9 mouse cellular contexts compared by ENCODE assay signal in genomic region chr9:45022800-45023199, GRCm38 (mm10). TPM values are rescaled to one million over a fixed set of nuclear protein-coding genes. Genes with fewer than 3 reads are reported as not detected.
A peak's percentile ranks its signal among the peaks of the same experiment; 100 is the strongest.
DNase-seq lines count a peak whose midpoint lies in the region; ATAC-seq and TF ChIP-seq lines count a peak whose summit lies in the region.
"Had no signal": no experiment of that assay in that cellular context is flagged by ENCODE, and none has a peak within 500 bp of the region (broad histone marks: within the 10 kb centered on the region; RNA-seq: fewer than 3 reads in every experiment).

No protein-coding gene starts in this region.

- intact Hi-C loops in heart, postnatal 25 days (cut with DNase I), result loop anchor here (1.0 to 2.0 kb wide), 2 partner anchors 26 to 124 kb away; no protein-coding TSS in a partner anchor

- H3K9me3 ChIP-seq in heart, postnatal 0 days (replicated peaks; ENCODE audit: control insufficient read depth, low read length), result no peaks in the 10 kb centered on the region
- H3K9me3 ChIP-seq: embryonic facial prominence, embryonic 15.5 days had no signal

- no peak overlapping the region for H3K27ac ChIP-seq in heart, postnatal 0 days (ENCODE audit: low read depth)
- H3K27ac ChIP-seq: embryonic facial prominence, embryonic 15.5 days had no signal

- no peak overlapping the region for H3K4me3 ChIP-seq in heart, postnatal 0 days (ENCODE audit: low read depth, low read length)
- H3K4me3 ChIP-seq: embryonic facial prominence, embryonic 15.5 days had no signal

- no peaks in the 10 kb centered on the region for H3K4me1 ChIP-seq in heart, postnatal 0 days (ENCODE audit: control insufficient read depth, insufficient read depth)
- H3K4me1 ChIP-seq: embryonic facial prominence, embryonic 15.5 days had no signal

- no peaks in the 10 kb centered on the region for H3K36me3 ChIP-seq in heart, postnatal 0 days (replicated peaks; ENCODE audit: control insufficient read depth, insufficient read depth, low read length)
- H3K36me3 ChIP-seq: embryonic facial prominence, embryonic 15.5 days had no signal

- DNase-seq in heart, postnatal 0 days (ENCODE audit: low spot score), result peak; percentile 52
- DNase-seq in heart, postnatal 25 days (ENCODE audit: low spot score), result no peak
- peak; percentile 87 for DNase-seq in CD4-positive, CD25-positive, alpha-beta regulatory T cell, adult 2 months (ENCODE audit: low read depth, low spot score)
- DNase-seq in adrenal gland, postnatal 10 days, result peak; percentile 78
- DNase-seq in embryo, embryonic 9.5 days (ENCODE audit: extremely low spot score), result peak; percentile 58
- DNase-seq in layer of hippocampus, adult 18-20 months (ENCODE audit: low spot score in 2 of 2), result peak; percentile 20 to 69
- peak; percentile 82 for DNase-seq in thymus, postnatal 14 days

- H3K27me3 ChIP-seq in heart, postnatal 0 days (ENCODE audit: control insufficient read depth, insufficient read depth, low read length), result peaks cover 14% of the 10 kb centered on the region
- H3K27me3 ChIP-seq: embryonic facial prominence, embryonic 15.5 days had no signal

- no peak for TF ChIP-seq EP300 in heart, postnatal 0 days (IDR thresholded peaks at IDR 0.05; ENCODE audit: low read depth)

- H3K4me2 ChIP-seq in heart, postnatal 0 days (ENCODE audit: low read depth, low read length), result no peak overlapping the region
- H3K4me2 ChIP-seq: embryonic facial prominence, embryonic 15.5 days had no signal

- ATAC-seq in heart, postnatal 0 days (ENCODE audit: insufficient read depth, low read depth), result no peak
- ATAC-seq in megakaryocyte progenitor cell, adult 5-6 weeks (replicated peaks; ENCODE audit: poor library complexity), result peak; percentile 70

- H3K9ac ChIP-seq in heart, postnatal 0 days (replicated peaks; ENCODE audit: low read depth, low read length), result no peak overlapping the region
- H3K9ac ChIP-seq: embryonic facial prominence, embryonic 15.5 days had no signal

- peak; percentile 90 for TF ChIP-seq CTCF in heart, postnatal 0 days (IDR thresholded peaks at IDR 0.05; ENCODE audit: low read depth)

- 10% methylated on average over 3 of the region's 3 CpGs for WGBS in heart, postnatal 0 days

RNA-seq across cellular contexts. Expression of gene Cd3e, which starts 13.4 kb away (rescaled TPM):
- total RNA-seq in heart, postnatal 0 days (2014; rRNA removed; ENCODE audit: low replicate concordance), result 0.27 TPM in 1 of 2 replicates, not detected in the other
- polyA plus RNA-seq in heart, postnatal 0 days (2015; fragmentation: Nextera tagmentation; extraction: Ambion mirVana), result 0.14 TPM in 1 of 2 replicates, not detected in the other
- total RNA-seq in heart, postnatal 25 days (2021), result under 1 TPM; 0.36 to 0.57 TPM
- 1 to 10 TPM; 6.7 to 7.3 TPM for total RNA-seq in adrenal gland, postnatal 10 days (2021)
- not detected for total RNA-seq in layer of hippocampus, adult 18-20 months (2021)
- total RNA-seq in megakaryocyte progenitor cell, adult 5-6 weeks (2015), result not detected in 2 replicates
- total RNA-seq in megakaryocyte progenitor cell, adult 5-6 weeks (2017), result not detected in 2 replicates

RNA-seq across cellular contexts. Expression of gene Mpzl2, which starts 16.8 kb away (rescaled TPM):
- 0.15 and 0.31 TPM in 2 replicates for total RNA-seq in heart, postnatal 0 days (2014; rRNA removed; ENCODE audit: low replicate concordance)
- 0.41 and 0.42 TPM in 2 replicates for polyA plus RNA-seq in heart, postnatal 0 days (2015; fragmentation: Nextera tagmentation; extraction: Ambion mirVana)
- 1 to 10 TPM in 1 of 2 experiments, under 1 TPM in 1; 0.81 to 1.0 TPM for total RNA-seq in heart, postnatal 25 days (2021)
- 10 to 100 TPM; 15.1 to 16.4 TPM for total RNA-seq in adrenal gland, postnatal 10 days (2021)
- under 1 TPM; 0.43 to 0.67 TPM for total RNA-seq in layer of hippocampus, adult 18-20 months (2021)
- total RNA-seq in megakaryocyte progenitor cell, adult 5-6 weeks (2015), result not detected in 2 replicates
- not detected in 2 replicates for total RNA-seq in megakaryocyte progenitor cell, adult 5-6 weeks (2017)

RNA-seq across cellular contexts. Expression of gene Mpzl3, which starts 32.2 kb away (rescaled TPM):
- 1.7 and 3.1 TPM in 2 replicates for total RNA-seq in heart, postnatal 0 days (2014; rRNA removed; ENCODE audit: low replicate concordance)
- polyA plus RNA-seq in heart, postnatal 0 days (2015; fragmentation: Nextera tagmentation; extraction: Ambion mirVana), result 0.59 and 0.68 TPM in 2 replicates
- 1 to 10 TPM; 1.5 to 2.6 TPM for total RNA-seq in heart, postnatal 25 days (2021)
- total RNA-seq in adrenal gland, postnatal 10 days (2021), result 1 to 10 TPM; 2.9 to 4.4 TPM
- total RNA-seq in layer of hippocampus, adult 18-20 months (2021), result 1 to 10 TPM; 4.2 to 5.7 TPM
- 0.20 and 0.35 TPM in 2 replicates for total RNA-seq in megakaryocyte progenitor cell, adult 5-6 weeks (2015)
- total RNA-seq in megakaryocyte progenitor cell, adult 5-6 weeks (2017), result 0.58 and 2.1 TPM in 2 replicates

RNA-seq across cellular contexts. Expression of gene Cd3d, which starts 41.2 kb away (rescaled TPM):
- 1.9 TPM in 1 of 2 replicates, not detected in the other for total RNA-seq in heart, postnatal 0 days (2014; rRNA removed; ENCODE audit: low replicate concordance)
- polyA plus RNA-seq in heart, postnatal 0 days (2015; fragmentation: Nextera tagmentation; extraction: Ambion mirVana), result not detected in 2 replicates
- total RNA-seq in heart, postnatal 25 days (2021), result under 1 TPM; 0.16 to 0.34 TPM
- total RNA-seq in adrenal gland, postnatal 10 days (2021), result 1 to 10 TPM; 3.0 to 3.1 TPM
- not detected for total RNA-seq in layer of hippocampus, adult 18-20 months (2021)
- total RNA-seq in megakaryocyte progenitor cell, adult 5-6 weeks (2015), result 0.12 and 0.44 TPM in 2 replicates
- total RNA-seq in megakaryocyte progenitor cell, adult 5-6 weeks (2017), result 0.17 and 0.33 TPM in 2 replicates
- polyA plus RNA-seq: embryonic facial prominence, embryonic 15.5 days had no signal

RNA-seq across cellular contexts. Expression of gene Cd3g, which starts 42.6 kb away (rescaled TPM):
- 1.2 TPM in 1 of 2 replicates, not detected in the other for total RNA-seq in heart, postnatal 0 days (2014; rRNA removed; ENCODE audit: low replicate concordance)
- polyA plus RNA-seq in heart, postnatal 0 days (2015; fragmentation: Nextera tagmentation; extraction: Ambion mirVana), result 0.11 TPM in 1 of 2 replicates, not detected in the other
- not detected for total RNA-seq in heart, postnatal 25 days (2021)
- total RNA-seq in adrenal gland, postnatal 10 days (2021), result 1 to 10 TPM; 4.6 to 5.0 TPM
- total RNA-seq in layer of hippocampus, adult 18-20 months (2021), result not detected
- not detected in 2 replicates for total RNA-seq in megakaryocyte progenitor cell, adult 5-6 weeks (2015)
- total RNA-seq in megakaryocyte progenitor cell, adult 5-6 weeks (2017), result 0.30 and 3.1 TPM in 2 replicates

Comparison
In these comparisons a context has a peak if more than half of its experiments do, and no peak if none do; other contexts are left out.
1. RNA of gene Mpzl2, which starts 16.8 kb away (total RNA-seq): 15.1 to 16.4 TPM in adrenal gland, postnatal 10 days; 0.81 to 1.0 TPM in heart, postnatal 25 days, 0.43 to 0.67 TPM in layer of hippocampus, adult 18-20 months, 0.15 to 0.31 TPM in heart, postnatal 0 days and not detected in megakaryocyte progenitor cell, adult 5-6 weeks; every median in the first group is over 4 times any median in the second.